Mouse (Mus musculus) embryo, embryonic 11.5 days (tissue): ENCODE data around the gene B4galnt4.

Experiments used
- DNase-seq: peaks from one replicate; pipeline ENCODE4 v3.0.0-alpha.2; 2012; ENCODE audit warnings: low read depth, low spot score

B4galnt4 gene

GRCm38 (mm10) chr7:141121051-141121531, 60.2 kb downstream of the B4galnt4 start:
- no peak for DNase-seq
